Mouse (Mus musculus) MEL (cell line): ENCODE measurements at regions not wholly inside any gene's neighbourhood (a gene's known extent, or its start where the extent isn't known, plus 50 kb on each side); places are given as distances from the start of the nearest gene placed in this dataset.

Experiments
- DNase-seq: peaks from one replicate; pipeline ENCODE4 v3.0.0; 2011; ENCODE audit warnings: low read depth, low spot score
- H3K27ac ChIP-seq: 2 replicates; pipeline ENCODE4 v1.5.1; 2012; ENCODE audit warnings: low read depth, mild to moderate bottlenecking, control low read depth, low read length, moderate library complexity; ENCODE audit not compliant: control insufficient read depth
- H3K27me3 ChIP-seq, 2 experiments: fragments of 150-350 bp in 1 of 2; sonication (generic) in 1 of 2; 2 replicates each; pipeline ENCODE4 v1.6.1; 2012; ENCODE audit warnings: low read length in 2 of 2, mild to moderate bottlenecking in 2 of 2, improper control_type of control experiment in 1 of 2, moderate library complexity in 1 of 2; ENCODE audit not compliant: insufficient read depth in 2 of 2, control insufficient read depth in 1 of 2
- H3K36me3 ChIP-seq, 2 experiments: 2 replicates each; pipeline ENCODE4 v1.6.1; 2012 to 2014; ENCODE audit warnings: low read length in 2 of 2, improper control_type of control experiment in 1 of 2, inconsistent platforms in 1 of 2, mild to moderate bottlenecking in 1 of 2; ENCODE audit not compliant: insufficient read depth in 2 of 2, control insufficient read depth in 1 of 2
- H3K4me1 ChIP-seq, 2 experiments: fragments of 150-350 bp in 1 of 2; sonication (generic) in 1 of 2; 2 replicates each; pipeline ENCODE4 v1.6.1; 2012; ENCODE audit warnings: low read length in 2 of 2, improper control_type of control experiment in 1 of 2, mild to moderate bottlenecking in 1 of 2; ENCODE audit not compliant: insufficient read depth in 2 of 2, control insufficient read depth in 1 of 2
- H3K4me3 ChIP-seq, 2 experiments: fragments of 150-350 bp in 1 of 2; sonication (generic) in 1 of 2; 2 replicates each; pipeline ENCODE4 v1.5.1; 2012; ENCODE audit warnings: low read depth in 2 of 2, low read length in 2 of 2, mild to moderate bottlenecking in 2 of 2, moderate library complexity in 2 of 2, control low read depth in 1 of 2, improper control_type of control experiment in 1 of 2; ENCODE audit not compliant: control insufficient read depth in 1 of 2, insufficient read depth in 1 of 2
- H3K79me2 ChIP-seq: 2 replicates; pipeline ENCODE4 v1.6.1; 2012; ENCODE audit warnings: mild to moderate bottlenecking, low read length, moderate library complexity; ENCODE audit not compliant: control insufficient read depth, poor library complexity, insufficient read depth
- H3K9ac ChIP-seq: 2 replicates; pipeline ENCODE4 v1.6.1; 2012; ENCODE audit warnings: low read depth, mild to moderate bottlenecking, control low read depth, low read length, moderate library complexity; ENCODE audit not compliant: control insufficient read depth, poor library complexity, severe bottlenecking
- H3K9me3 ChIP-seq: fragments of 150-350 bp; sonication (generic); replicated peaks from 2 replicates; pipeline ENCODE4 v1.6.1; 2012; ENCODE audit warnings: mild to moderate bottlenecking, low read length, improper control_type of control experiment, moderate library complexity; ENCODE audit not compliant: insufficient read depth
- BHLHE40 ChIP-seq: IDR thresholded peaks from 2 replicates; pipeline ENCODE4 v1.6.1; 2012; ENCODE audit warnings: low read depth, mild to moderate bottlenecking, inconsistent platforms, low read length, improper control_type of control experiment, borderline replicate concordance
- CHD2 ChIP-seq: IDR thresholded peaks from 2 replicates; pipeline ENCODE4 v1.6.1; 2011; ENCODE audit warnings: low read length, improper control_type of control experiment
- CTCF ChIP-seq, 3 experiments: IDR thresholded peaks in 2 of 3; conservative IDR thresholded peaks in 1 of 3; 2 replicates each; pipeline ENCODE4 v1.5.1; 2011 to 2012; ENCODE audit warnings: low read length in 3 of 3, low read depth in 2 of 3, mild to moderate bottlenecking in 2 of 3, improper control_type of control experiment in 1 of 3, inconsistent platforms in 1 of 3, mixed read lengths in 1 of 3, moderate library complexity in 1 of 3; ENCODE audit not compliant: control insufficient read depth in 1 of 3, insufficient read depth in 1 of 3, poor library complexity in 1 of 3, severe bottlenecking in 1 of 3
- E2F4 ChIP-seq: IDR thresholded peaks from 2 replicates; pipeline ENCODE4 v1.6.1; 2011; ENCODE audit warnings: low read depth, low read length, improper control_type of control experiment, borderline replicate concordance
- ETS1 ChIP-seq: IDR thresholded peaks from 2 replicates; pipeline ENCODE4 v1.6.1; 2012; ENCODE audit warnings: low read depth, mild to moderate bottlenecking, inconsistent platforms, low read length, improper control_type of control experiment, moderate library complexity
- MEF2A ChIP-seq: IDR thresholded peaks from 2 replicates; pipeline ENCODE4 v1.6.1; 2014; ENCODE audit warnings: low read depth, mild to moderate bottlenecking, inconsistent platforms, low read length, improper control_type of control experiment; ENCODE audit not compliant: poor library complexity, insufficient replicate concordance, severe bottlenecking; ENCODE audit errors: extremely low read depth
- MXI1 ChIP-seq: IDR thresholded peaks from 2 replicates; pipeline ENCODE4 v1.6.1; 2011; ENCODE audit warnings: mild to moderate bottlenecking, low read depth, low read length, improper control_type of control experiment
- MYC ChIP-seq: IDR thresholded peaks from 2 replicates; pipeline ENCODE4 v1.6.1; 2011; ENCODE audit warnings: low read depth, mild to moderate bottlenecking, low read length, improper control_type of control experiment, moderate library complexity
- NELFE ChIP-seq: IDR thresholded peaks from 2 replicates; pipeline ENCODE4 v1.6.1; 2011; ENCODE audit warnings: low read depth, low read length, improper control_type of control experiment
- NRF1 ChIP-seq: IDR thresholded peaks from 2 replicates; pipeline ENCODE4 v1.6.1; 2014; ENCODE audit warnings: low read depth, mild to moderate bottlenecking, inconsistent platforms, low read length, improper control_type of control experiment, moderate library complexity; ENCODE audit not compliant: poor library complexity, insufficient read depth, severe bottlenecking
- POLR2AphosphoS5 ChIP-seq: IDR thresholded peaks from 2 replicates; pipeline ENCODE4 v1.6.1; 2012; ENCODE audit warnings: low read depth, borderline replicate concordance, mild to moderate bottlenecking, inconsistent platforms, low read length, moderate library complexity, mixed read lengths
- RAD21 ChIP-seq: IDR thresholded peaks from 2 replicates; pipeline ENCODE4 v1.6.1; 2011; ENCODE audit warnings: mild to moderate bottlenecking, low read depth, low read length, improper control_type of control experiment
- SIN3A ChIP-seq: IDR thresholded peaks from 2 replicates; pipeline ENCODE4 v1.6.1; 2012; ENCODE audit warnings: low read length, improper control_type of control experiment, inconsistent platforms
- SMC3 ChIP-seq: IDR thresholded peaks from 2 replicates; pipeline ENCODE4 v1.6.1; 2011; ENCODE audit warnings: low read depth, low read length, improper control_type of control experiment
- TBP ChIP-seq: IDR thresholded peaks from 2 replicates; pipeline ENCODE4 v1.8.0; 2011; ENCODE audit warnings: low read depth, low read length, improper control_type of control experiment
- USF2 ChIP-seq, 2 experiments: IDR thresholded peaks; 2 replicates each; pipeline ENCODE4 v1.6.1; 2011 to 2012; ENCODE audit warnings: improper control_type of control experiment in 2 of 2, low read length in 2 of 2, borderline replicate concordance in 1 of 2, inconsistent platforms in 1 of 2, low read depth in 1 of 2, mild to moderate bottlenecking in 1 of 2; ENCODE audit not compliant: insufficient read depth in 1 of 2
- ZC3H11A ChIP-seq: IDR thresholded peaks from 2 replicates; pipeline ENCODE4 v1.6.1; 2012; ENCODE audit warnings: low read depth, mild to moderate bottlenecking, inconsistent platforms, low read length, improper control_type of control experiment
- ZKSCAN1 ChIP-seq: IDR thresholded peaks from 2 replicates; pipeline ENCODE4 v1.6.1; 2012; ENCODE audit warnings: low read depth, mild to moderate bottlenecking, inconsistent platforms, low read length, improper control_type of control experiment, moderate library complexity
- ZMIZ1 ChIP-seq: IDR thresholded peaks from 2 replicates; pipeline ENCODE4 v1.6.1; 2012; ENCODE audit warnings: low read depth, mild to moderate bottlenecking, inconsistent platforms, low read length, improper control_type of control experiment, moderate library complexity

DNA sequence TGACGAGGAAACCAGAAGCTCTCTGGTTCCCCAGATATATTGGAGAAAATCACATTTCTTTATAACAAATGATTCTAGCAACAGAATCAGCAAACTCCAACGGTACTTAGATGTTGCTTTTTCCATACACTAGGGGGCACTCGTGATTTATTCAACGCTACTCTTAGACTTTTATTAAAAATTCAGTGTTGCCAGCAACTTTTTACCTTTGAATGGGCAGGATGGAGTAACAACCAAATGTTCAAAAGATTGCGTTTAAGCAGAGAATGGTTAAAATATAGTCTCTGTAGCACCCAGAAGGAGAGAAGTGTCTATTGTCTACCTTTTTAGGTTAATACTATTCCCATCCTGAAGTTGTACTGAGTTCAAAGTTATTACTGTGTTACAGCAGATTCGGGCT is 715.4 kb upstream of the Cblb start:
- H3K4me1 ChIP-seq, result no peaks in the 10 kb centered on the region
- no peaks in the 10 kb centered on the region for H3K9me3 ChIP-seq
- DNase-seq, result peak; percentile 52
- no peaks in the 10 kb centered on the region for H3K27me3 ChIP-seq
- H3K27ac ChIP-seq, result no peak overlapping the region
- no peak overlapping the region for H3K4me3 ChIP-seq
- TF ChIP-seq ZMIZ1 (no peak), ZC3H11A (peak; percentile 73), RAD21 (peak; percentile 87), SMC3 (peak; percentile 83), ZKSCAN1 (no peak), MYC (no peak), CTCF (IDR thresholded peaks at IDR 0.05 in 2 of 3, conservative IDR thresholded peaks at IDR 0.05 in 1 of 3; ENCODE audit: control insufficient read depth in 1 of 3, insufficient read depth in 1 of 3, low read depth in 2 of 3, low read length in 3 of 3, poor library complexity in 1 of 3, severe bottlenecking in 1 of 3) (peak in 2 of 3 experiments; percentile 33 to 75; a peak in 4 of 6 replicates)
- TF ChIP-seq, all 39 proteins: peak for 4
- Histone ChIP-seq H3K9ac (no peak overlapping the region), H3K36me3 (no peaks in the 10 kb centered on the region), H3K79me2 (no peaks in the 10 kb centered on the region)

DNA sequence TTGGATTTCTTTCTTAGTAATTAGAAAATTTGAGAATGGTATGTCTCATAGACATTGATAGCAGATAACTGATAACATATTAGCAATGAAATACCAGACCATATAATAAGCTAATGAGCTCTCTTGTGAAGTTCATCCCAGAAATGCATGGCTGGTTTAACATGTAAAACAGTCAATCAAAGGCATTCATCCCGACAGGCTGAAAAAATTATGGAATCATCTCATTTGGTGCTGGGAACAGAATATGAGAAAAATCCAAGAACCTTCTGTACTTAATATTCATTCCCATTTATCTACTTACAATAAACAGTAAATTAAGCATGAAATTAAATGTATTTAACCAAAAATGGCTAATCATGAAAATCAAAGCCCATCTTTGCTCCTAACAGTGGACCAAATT is 698.8 kb upstream of the Cblb start:
- Histone ChIP-seq H3K4me1 (no peaks in the 10 kb centered on the region), H3K27me3 (no peaks in the 10 kb centered on the region; a peak in 1 of 4 replicates), H3K9me3 (no peaks in the 10 kb centered on the region), H3K27ac (no peak overlapping the region), H3K4me3 (no peak overlapping the region), H3K79me2 (no peaks in the 10 kb centered on the region), H3K36me3 (no peaks in the 10 kb centered on the region), H3K9ac (no peak overlapping the region)
- TF ChIP-seq NELFE (no peak), MYC (no peak), MXI1 (no peak), USF2 (IDR thresholded peaks at IDR 0.05; ENCODE audit: borderline replicate concordance in 1 of 2, insufficient read depth in 1 of 2, low read depth in 1 of 2, low read length in 2 of 2) (no peak), ZC3H11A (no peak), CHD2 (no peak), MEF2A (no peak), NRF1 (no peak), TBP (no peak), BHLHE40 (no peak), E2F4 (no peak), RAD21 (no peak), SIN3A (no peak), ETS1 (no peak), POLR2AphosphoS5 (no peak), ZKSCAN1 (no peak)
- DNase-seq, result no peak
